ENCODE assay signal across 19 mouse cellular contexts in the genomic region with DNA sequence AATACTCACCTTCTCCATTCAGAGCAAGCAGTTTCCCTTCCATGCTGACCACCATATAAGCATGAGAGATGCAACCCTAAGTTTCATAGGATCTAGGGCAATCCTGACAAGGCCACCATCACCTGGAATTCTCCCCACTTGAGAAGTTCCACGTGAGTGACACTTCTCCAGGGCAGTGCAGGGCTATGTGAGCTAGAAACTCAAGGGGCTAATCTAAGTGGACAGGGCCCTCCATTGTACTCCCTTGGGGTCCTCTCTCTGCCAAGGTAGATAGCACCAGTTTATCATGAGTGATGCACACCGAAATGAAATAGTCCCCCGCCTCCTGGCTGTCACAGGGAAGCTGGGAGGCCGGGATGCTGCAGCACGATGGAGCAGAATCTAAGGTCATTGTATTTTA.
A peak's percentile ranks its signal among the peaks of the same experiment; 100 is the strongest.
DNase-seq lines count a peak whose midpoint lies in the region; ATAC-seq and TF ChIP-seq lines count a peak whose summit lies in the region.
"Had no signal": no experiment of that assay in that cellular context is flagged by ENCODE, and none has a peak within 500 bp of the region (broad histone marks: within the 10 kb centered on the region; RNA-seq: fewer than 3 reads in every experiment).

No protein-coding gene starts in this region.

- no peak overlapping the region for H3K4me2 ChIP-seq in heart, embryonic 13.5 days
- H3K4me2 ChIP-seq in midbrain, embryonic 12.5 days (replicated peaks) = no peak overlapping the region
- H3K4me2 ChIP-seq in neural tube, embryonic 14.5 days (ENCODE audit: low read depth, low read length) = no peak overlapping the region
- no peak overlapping the region for H3K4me2 ChIP-seq in neural tube, embryonic 15.5 days
- no peak overlapping the region for H3K4me2 ChIP-seq in hindbrain, postnatal 0 days (ENCODE audit: low read depth, low read length)
- H3K4me2 ChIP-seq: forebrain, embryonic 12.5 days; heart, embryonic 15.5 days; hindbrain, embryonic 15.5 days; intestine, embryonic 15.5 days had no signal

- no peak overlapping the region for H3K4me3 ChIP-seq in heart, embryonic 13.5 days
- H3K4me3 ChIP-seq in midbrain, embryonic 12.5 days = no peak overlapping the region
- no peak overlapping the region for H3K4me3 ChIP-seq in midbrain, embryonic 10.5 days
- no peak overlapping the region for H3K4me3 ChIP-seq in neural tube, embryonic 14.5 days (ENCODE audit: low read depth, low read length)
- H3K4me3 ChIP-seq in neural tube, embryonic 15.5 days (replicated peaks) = no peak overlapping the region
- no peak overlapping the region for H3K4me3 ChIP-seq in hindbrain, postnatal 0 days (ENCODE audit: low read length)
- H3K4me3 ChIP-seq: forebrain, embryonic 12.5 days; gastrocnemius, adult 2 months; heart, embryonic 15.5 days; hindbrain, embryonic 15.5 days; intestine, embryonic 15.5 days had no signal

- H3K27me3 ChIP-seq in heart, embryonic 13.5 days (replicated peaks) = no peaks in the 10 kb centered on the region; the same call in 1 of the 2 replicates
- H3K27me3 ChIP-seq in midbrain, embryonic 12.5 days = no peaks in the 10 kb centered on the region
- H3K27me3 ChIP-seq in midbrain, embryonic 10.5 days (ENCODE audit: low read depth, poor library complexity, severe bottlenecking) = no peaks in the 10 kb centered on the region
- no peaks in the 10 kb centered on the region for H3K27me3 ChIP-seq in neural tube, embryonic 14.5 days (ENCODE audit: control insufficient read depth, insufficient read depth, low read length)
- H3K27me3 ChIP-seq in neural tube, embryonic 15.5 days (replicated peaks) = no peaks in the 10 kb centered on the region
- no peaks in the 10 kb centered on the region for H3K27me3 ChIP-seq in hindbrain, postnatal 0 days (ENCODE audit: insufficient read depth, low read length)
- H3K27me3 ChIP-seq: forebrain, embryonic 12.5 days; heart, embryonic 15.5 days; hindbrain, embryonic 15.5 days; intestine, embryonic 15.5 days had no signal

- no peak for ATAC-seq in heart, embryonic 13.5 days (ENCODE audit: extremely low read depth, insufficient number of reproducible peaks, low FRiP score, low TSS enrichment)
- ATAC-seq in midbrain, embryonic 12.5 days (ENCODE audit: low FRiP score, low read depth) = peak; percentile 34; the same call in 1 of the 2 replicates
- peak; percentile 57; the same call in 1 of the 2 replicates for ATAC-seq in neural tube, embryonic 14.5 days (ENCODE audit: low read depth)
- no peak for ATAC-seq in neural tube, embryonic 15.5 days (ENCODE audit: low FRiP score)
- 0 out of 2 replicates have a peak, but pooled peaks have one; percentile 41 for ATAC-seq in hindbrain, postnatal 0 days
- ATAC-seq: forebrain, postnatal 0 days; intestine, embryonic 15.5 days had no signal

- DNase-seq in heart, adult 18-20 months = no peak
- no peak for DNase-seq in midbrain, embryonic 10.5 days (ENCODE audit: low spot score)
- no peak for DNase-seq in hindbrain, postnatal 0 days (ENCODE audit: low spot score)
- DNase-seq in thymus, postnatal 10 days (ENCODE audit: low spot score in 2 of 2) = no peak
- DNase-seq: adrenal gland, adult 2 months; adrenal gland, postnatal 25 days; cerebellum, adult 2 months; cerebellum, postnatal 10 days; forebrain, postnatal 0 days; gastrocnemius, adult 2 months; gastrocnemius, postnatal 25 days had no signal

- H3K4me1 ChIP-seq in heart, embryonic 13.5 days = peaks cover 12% of the 10 kb centered on the region
- peaks cover 6% of the 10 kb centered on the region for H3K4me1 ChIP-seq in midbrain, embryonic 12.5 days
- H3K4me1 ChIP-seq in midbrain, embryonic 10.5 days = no peaks in the 10 kb centered on the region
- no peaks in the 10 kb centered on the region for H3K4me1 ChIP-seq in neural tube, embryonic 14.5 days (ENCODE audit: control insufficient read depth, insufficient read depth, low read length)
- peaks cover 6% of the 10 kb centered on the region; the same call in 1 of the 2 replicates for H3K4me1 ChIP-seq in neural tube, embryonic 15.5 days
- no peaks in the 10 kb centered on the region for H3K4me1 ChIP-seq in hindbrain, postnatal 0 days (ENCODE audit: insufficient read depth, low read length)

- H3K27ac ChIP-seq in heart, embryonic 13.5 days (replicated peaks) = peak overlapping the region; percentile 22
- H3K27ac ChIP-seq in midbrain, embryonic 12.5 days (replicated peaks) = 0 out of 2 replicates have a peak overlapping the region, but pooled peaks have one; percentile 1
- no peak overlapping the region for H3K27ac ChIP-seq in midbrain, embryonic 10.5 days (replicated peaks)
- no peak overlapping the region for H3K27ac ChIP-seq in neural tube, embryonic 14.5 days (ENCODE audit: low read depth, low read length)
- H3K27ac ChIP-seq in neural tube, embryonic 15.5 days (replicated peaks) = no peak overlapping the region
- no peak overlapping the region for H3K27ac ChIP-seq in hindbrain, postnatal 0 days
- H3K27ac ChIP-seq: gastrocnemius, adult 2 months had no signal

- no peak for TF ChIP-seq CTCF in hindbrain, postnatal 0 days (IDR thresholded peaks at IDR 0.05; ENCODE audit: low read depth)

- no peak overlapping the region for H3K9ac ChIP-seq in heart, embryonic 13.5 days
- H3K9ac ChIP-seq in midbrain, embryonic 12.5 days (replicated peaks) = no peak overlapping the region
- H3K9ac ChIP-seq in neural tube, embryonic 14.5 days (replicated peaks; ENCODE audit: low read depth, low read length) = no peak overlapping the region
- no peak overlapping the region for H3K9ac ChIP-seq in neural tube, embryonic 15.5 days (replicated peaks)
- no peak overlapping the region for H3K9ac ChIP-seq in hindbrain, postnatal 0 days (replicated peaks; ENCODE audit: low read length)
- H3K9ac ChIP-seq: forebrain, embryonic 12.5 days; forebrain, postnatal 0 days; heart, embryonic 15.5 days; hindbrain, embryonic 15.5 days; intestine, embryonic 15.5 days had no signal

- WGBS in heart, embryonic 13.5 days = 71% methylated on average over 5 of the region's 5 CpGs
- 72% methylated on average over 5 of the region's 5 CpGs for WGBS in midbrain, embryonic 12.5 days
- WGBS in midbrain, embryonic 10.5 days = 91% methylated on average over 5 of the region's 5 CpGs
- WGBS in neural tube, embryonic 14.5 days = 60% methylated on average over 5 of the region's 5 CpGs
- 52% methylated on average over 5 of the region's 5 CpGs for WGBS in neural tube, embryonic 15.5 days
- WGBS in hindbrain, postnatal 0 days = 57% methylated on average over 5 of the region's 5 CpGs

- no peaks in the 10 kb centered on the region for H3K36me3 ChIP-seq in heart, embryonic 13.5 days
- peaks cover 9% of the 10 kb centered on the region for H3K36me3 ChIP-seq in midbrain, embryonic 12.5 days
- H3K36me3 ChIP-seq in midbrain, embryonic 10.5 days = peaks cover 72% of the 10 kb centered on the region
- no peaks in the 10 kb centered on the region for H3K36me3 ChIP-seq in neural tube, embryonic 14.5 days (ENCODE audit: control insufficient read depth, insufficient read depth, low read length)
- no peaks in the 10 kb centered on the region; the same call in none of the 2 replicates for H3K36me3 ChIP-seq in neural tube, embryonic 15.5 days
- H3K36me3 ChIP-seq in hindbrain, postnatal 0 days (ENCODE audit: insufficient read depth, low read length) = no peaks in the 10 kb centered on the region
- H3K36me3 ChIP-seq: heart, embryonic 15.5 days; hindbrain, embryonic 15.5 days; intestine, embryonic 15.5 days had no signal

- H3K9me3 ChIP-seq in heart, embryonic 13.5 days = no peaks in the 10 kb centered on the region
- no peaks in the 10 kb centered on the region for H3K9me3 ChIP-seq in midbrain, embryonic 12.5 days
- no peaks in the 10 kb centered on the region for H3K9me3 ChIP-seq in midbrain, embryonic 10.5 days (replicated peaks)
- H3K9me3 ChIP-seq in neural tube, embryonic 14.5 days (ENCODE audit: control insufficient read depth, low read length) = no peaks in the 10 kb centered on the region
- no peaks in the 10 kb centered on the region for H3K9me3 ChIP-seq in neural tube, embryonic 15.5 days (replicated peaks)
- no peaks in the 10 kb centered on the region for H3K9me3 ChIP-seq in hindbrain, postnatal 0 days (ENCODE audit: low read length)
- H3K9me3 ChIP-seq: forebrain, embryonic 12.5 days; heart, embryonic 15.5 days; hindbrain, embryonic 15.5 days; intestine, embryonic 15.5 days had no signal

Comparison
In these comparisons a context has a peak if more than half of its experiments do, and no peak if none do; other contexts are left out.
1. ATAC-seq: peak in midbrain, embryonic 12.5 days (single experiment), neural tube, embryonic 14.5 days (single experiment) and hindbrain, postnatal 0 days (single experiment); none in heart, embryonic 13.5 days (single experiment) and neural tube, embryonic 15.5 days (single experiment).
2. H3K27ac ChIP-seq: peak in heart, embryonic 13.5 days (single experiment) and midbrain, embryonic 12.5 days (single experiment); none in midbrain, embryonic 10.5 days (single experiment), neural tube, embryonic 14.5 days (single experiment), neural tube, embryonic 15.5 days (single experiment) and hindbrain, postnatal 0 days (single experiment).